Mouse (Mus musculus) heart, adult 2 months (tissue): ENCODE results near the gene Rab12. TPM values are rescaled to one million over a fixed set of nuclear protein-coding genes. Genes with fewer than 3 reads are reported as not detected.
A peak's percentile ranks its signal among the peaks of the same experiment; 100 is the strongest.

ENCODE experiments used
- DNase-seq, 2 experiments: peaks; one replicate each; pipeline ENCODE4 v3.0.0; 2021
- H3K27ac ChIP-seq: fragments of 200-600 bp; 2 replicates; pipeline ENCODE4 v1.8.1; 2022
- H3K27me3 ChIP-seq: fragments of 200-500 bp; 2 replicates; pipeline ENCODE4 v1.6.1; 2012; ENCODE audit warnings: mild to moderate bottlenecking, low read length, inconsistent platforms, mixed read lengths; ENCODE audit not compliant: control insufficient read depth, insufficient read depth
- H3K36me3 ChIP-seq: fragments of 200-500 bp; 2 replicates; pipeline ENCODE4 v1.6.1; 2012; ENCODE audit warnings: low read length, inconsistent platforms; ENCODE audit not compliant: control insufficient read depth, insufficient read depth
- H3K4me1 ChIP-seq: fragments of 200-500 bp; 2 replicates; pipeline ENCODE4 v1.6.1; 2011; ENCODE audit warnings: low read length; ENCODE audit not compliant: control insufficient read depth, insufficient read depth
- H3K4me3 ChIP-seq: fragments of 200-600 bp; 2 replicates; pipeline ENCODE4 v1.8.1; 2022
- H3K79me2 ChIP-seq: fragments of 200-500 bp; replicated peaks from 2 replicates; pipeline ENCODE4 v1.6.1; 2012; ENCODE audit warnings: mild to moderate bottlenecking, inconsistent platforms, low read length, moderate library complexity, mixed read lengths; ENCODE audit not compliant: control insufficient read depth, insufficient read depth
- H3K9ac ChIP-seq: fragments of 200-500 bp; 2 replicates; pipeline ENCODE4 v1.6.1; 2012; ENCODE audit warnings: low read depth, mild to moderate bottlenecking, control low read depth, inconsistent platforms, low read length, mixed read lengths
- CTCF ChIP-seq: fragments of 200-600 bp; IDR thresholded peaks from 2 replicates; pipeline ENCODE4 v1.8.1; 2022; ENCODE audit warnings: antibody characterized with exemption, mild to moderate bottlenecking, moderate library complexity
- EP300 ChIP-seq: fragments of 200-500 bp; IDR thresholded peaks from 2 replicates; pipeline ENCODE4 v1.6.1; 2011; ENCODE audit warnings: low read depth, low read length, control low read depth; ENCODE audit not compliant: insufficient read depth
- POLR2A ChIP-seq: fragments of 200-500 bp; IDR thresholded peaks from 2 replicates; pipeline ENCODE4 v1.6.1; 2011; ENCODE audit warnings: mild to moderate bottlenecking, low read depth, low read length, control low read depth; ENCODE audit not compliant: insufficient read depth
- WGBS: fragments of 180-500 bp; shearing (Covaris S2); methylation state at CpG from one replicate; pipeline ENCODE4 v1.1.7; 2018; 5-methylcytosine and 5-hydroxymethylcytosine counted together
- intact Hi-C: fragments of 180-260 bp; cut with DNase I; formaldehyde crosslinking; loops from one replicate; pipeline ENCODE4 v1.15.1; 2025
- polyA plus RNA-seq: library from polyadenylated mRNA; depleted of rRNA; stranded (reverse); fragments of >200 nt; gene quantifications from 2 replicates; pipeline ENCODE4 v1.2.3, GENCODE M21; 2012; rRNA removed
- total RNA-seq, 2 experiments: library from RNA; stranded (reverse); gene quantifications; 2 replicates each; pipeline ENCODE4 v1.2.3; 2021

Rab12 gene
- total and polyA plus RNA-seq, 3 experiments: 79.7 to 238 (median 206) TPM

- H3K4me1 ChIP-seq: peaks cover 1% of the 10 kb centered on the region
- DNase-seq: peak; percentile 63 to 79
- TF ChIP-seq EP300: no peak
- peak; percentile 69 for TF ChIP-seq CTCF
- WGBS: 1% methylated on average over 118 of the region's 136 CpGs
- no peaks in the 10 kb centered on the region for H3K79me2 ChIP-seq
- peak overlapping the region; percentile 66 for H3K4me3 ChIP-seq
- peak overlapping the region; percentile 47 for H3K27ac ChIP-seq
- H3K27me3 ChIP-seq: no peaks in the 10 kb centered on the region
- intact Hi-C loops: loop anchor here (5.0 kb wide), 1 partner anchor 96 kb away; no protein-coding TSS in a partner anchor
- no peaks in the 10 kb centered on the region for H3K36me3 ChIP-seq
- peak overlapping the region; percentile 84 for H3K9ac ChIP-seq
Observed at GRCm38 (mm10) chr17:66448421-66449405, 70.8 kb downstream of the Rab12 start.

- H3K36me3 ChIP-seq: no peaks in the 10 kb centered on the region
- H3K4me3 ChIP-seq: peak overlapping the region; percentile 66
- intact Hi-C loops: loop anchor here (5.0 kb wide), 1 partner anchor 96 kb away; no protein-coding TSS in a partner anchor
- peaks cover 1% of the 10 kb centered on the region for H3K4me1 ChIP-seq
- TF ChIP-seq EP300 (no peak), POLR2A (no peak), CTCF (no peak)
- H3K27me3 ChIP-seq: no peaks in the 10 kb centered on the region
- H3K27ac ChIP-seq: no peak overlapping the region
- no peak for DNase-seq
- peak overlapping the region; percentile 84 for H3K9ac ChIP-seq
- no peaks in the 10 kb centered on the region for H3K79me2 ChIP-seq
- WGBS: 24% methylated on average over 13 of the region's 13 CpGs
Observed at GRCm38 (mm10) chr17:66447978-66448377, 71.6 kb downstream of the Rab12 start.

GRCm38 (mm10) chr17:66447007-66447312 is 72.6 kb downstream of the Rab12 start:
- Histone ChIP-seq H3K9ac (no peak overlapping the region), H3K27me3 (no peaks in the 10 kb centered on the region), H3K27ac (no peak overlapping the region), H3K36me3 (no peaks in the 10 kb centered on the region), H3K79me2 (no peaks in the 10 kb centered on the region), H3K4me1 (peaks cover 1% of the 10 kb centered on the region), H3K4me3 (no peak overlapping the region)
- DNase-seq: no peak
- intact Hi-C loops: loop anchor here (5.0 kb wide), 1 partner anchor 95 kb away; no protein-coding TSS in a partner anchor
- TF ChIP-seq EP300 (no peak), CTCF (no peak), POLR2A (no peak)
- WGBS: 85% methylated on average over 7 of the region's 7 CpGs

- Histone ChIP-seq H3K4me3 (no peak overlapping the region), H3K27ac (no peak overlapping the region), H3K9ac (no peak overlapping the region), H3K4me1 (peaks cover 1% of the 10 kb centered on the region), H3K36me3 (no peaks in the 10 kb centered on the region), H3K79me2 (no peaks in the 10 kb centered on the region), H3K27me3 (no peaks in the 10 kb centered on the region)
- intact Hi-C loops: loop anchor here (5.0 kb wide), 1 partner anchor 94 kb away; no protein-coding TSS in a partner anchor
- TF ChIP-seq POLR2A (no peak), EP300 (no peak), CTCF (no peak)
- WGBS: 87% methylated on average over 7 of the region's 7 CpGs
- no peak for DNase-seq
Observed at GRCm38 (mm10) chr17:66446196-66447006, 73.1 kb downstream of the Rab12 start.

Other genes with a start within 250 kb of the Rab12 start
- gene Mtcl1, start 70.0 kb downstream of the Rab12 start, total RNA-seq: 1 to 10 TPM; 5.9 to 6.8 TPM
- gene Mtcl1, start 70.0 kb downstream of the Rab12 start, polyA plus RNA-seq: 1.5 TPM in 2 replicates
- gene Themis3, start 74.9 kb upstream of the Rab12 start, total RNA-seq: not detected
- gene Themis3, start 74.9 kb upstream of the Rab12 start, polyA plus RNA-seq: not detected in 2 replicates